Mouse (Mus musculus) MEL (cell line): ENCODE data around the gene Gm8159. TPM values are rescaled to one million over a fixed set of nuclear protein-coding genes. Genes with fewer than 3 reads are reported as not detected.
"Not testable (repeated sequence)": the region's sequence is repeated elsewhere in the genome, so short reads cannot be mapped to it uniquely, and the experiment has no call there.

Experiments
- DNase-seq: peaks from one replicate; pipeline ENCODE4 v3.0.0; 2011; ENCODE audit warnings: low read depth, low spot score
- H3K27ac ChIP-seq: 2 replicates; pipeline ENCODE4 v1.5.1; 2012; ENCODE audit warnings: low read depth, mild to moderate bottlenecking, control low read depth, low read length, moderate library complexity; ENCODE audit not compliant: control insufficient read depth
- H3K27me3 ChIP-seq, 2 experiments: fragments of 150-350 bp in 1 of 2; sonication (generic) in 1 of 2; 2 replicates each; pipeline ENCODE4 v1.6.1; 2012; ENCODE audit warnings: low read length in 2 of 2, mild to moderate bottlenecking in 2 of 2, improper control_type of control experiment in 1 of 2, moderate library complexity in 1 of 2; ENCODE audit not compliant: insufficient read depth in 2 of 2, control insufficient read depth in 1 of 2
- H3K36me3 ChIP-seq, 2 experiments: 2 replicates each; pipeline ENCODE4 v1.6.1; 2012 to 2014; ENCODE audit warnings: low read length in 2 of 2, improper control_type of control experiment in 1 of 2, inconsistent platforms in 1 of 2, mild to moderate bottlenecking in 1 of 2; ENCODE audit not compliant: insufficient read depth in 2 of 2, control insufficient read depth in 1 of 2
- H3K4me1 ChIP-seq, 2 experiments: fragments of 150-350 bp in 1 of 2; sonication (generic) in 1 of 2; 2 replicates each; pipeline ENCODE4 v1.6.1; 2012; ENCODE audit warnings: low read length in 2 of 2, improper control_type of control experiment in 1 of 2, mild to moderate bottlenecking in 1 of 2; ENCODE audit not compliant: insufficient read depth in 2 of 2, control insufficient read depth in 1 of 2
- H3K4me3 ChIP-seq, 2 experiments: fragments of 150-350 bp in 1 of 2; sonication (generic) in 1 of 2; 2 replicates each; pipeline ENCODE4 v1.5.1; 2012; ENCODE audit warnings: low read depth in 2 of 2, low read length in 2 of 2, mild to moderate bottlenecking in 2 of 2, moderate library complexity in 2 of 2, control low read depth in 1 of 2, improper control_type of control experiment in 1 of 2; ENCODE audit not compliant: control insufficient read depth in 1 of 2, insufficient read depth in 1 of 2
- H3K79me2 ChIP-seq: 2 replicates; pipeline ENCODE4 v1.6.1; 2012; ENCODE audit warnings: mild to moderate bottlenecking, low read length, moderate library complexity; ENCODE audit not compliant: control insufficient read depth, poor library complexity, insufficient read depth
- H3K9ac ChIP-seq: 2 replicates; pipeline ENCODE4 v1.6.1; 2012; ENCODE audit warnings: low read depth, mild to moderate bottlenecking, control low read depth, low read length, moderate library complexity; ENCODE audit not compliant: control insufficient read depth, poor library complexity, severe bottlenecking
- H3K9me3 ChIP-seq: fragments of 150-350 bp; sonication (generic); replicated peaks from 2 replicates; pipeline ENCODE4 v1.6.1; 2012; ENCODE audit warnings: mild to moderate bottlenecking, low read length, improper control_type of control experiment, moderate library complexity; ENCODE audit not compliant: insufficient read depth
- CTCF ChIP-seq, 3 experiments: IDR thresholded peaks in 2 of 3; conservative IDR thresholded peaks in 1 of 3; 2 replicates each; pipeline ENCODE4 v1.5.1; 2011 to 2012; ENCODE audit warnings: low read length in 3 of 3, low read depth in 2 of 3, mild to moderate bottlenecking in 2 of 3, improper control_type of control experiment in 1 of 3, inconsistent platforms in 1 of 3, mixed read lengths in 1 of 3, moderate library complexity in 1 of 3; ENCODE audit not compliant: control insufficient read depth in 1 of 3, insufficient read depth in 1 of 3, poor library complexity in 1 of 3, severe bottlenecking in 1 of 3
- polyA plus RNA-seq, 2 experiments: library from polyadenylated mRNA; stranded (reverse) in 1 of 2; unstranded in 1 of 2; fragments of >175 nt in 1 of 2; fragments of >200 nt in 1 of 2; gene quantifications; 2 replicates each; pipeline versions ENCODE4 v1.2.1 to v1.2.4; 2012; ENCODE audit warnings: low replicate concordance in 2 of 2, low read depth in 1 of 2; ENCODE audit not compliant: insufficient read length in 2 of 2, insufficient read depth in 1 of 2, missing spikeins in 1 of 2
- total RNA-seq: library from RNA; depleted of rRNA; stranded (reverse); fragments of 300-350 nt; gene quantifications from 2 replicates; pipeline ENCODE4 v1.2.3, GENCODE M21; 2012; rRNA removed

The Gm8159 gene
- not detected in 2 replicates for total RNA-seq
- not detected for polyA plus RNA-seq

GRCm38 (mm10) chr14:4632052-4632451 lies at the start of gene Gm8159:
TSS of gene Gm8159 (plus strand) at chr14:4632352.
- not testable (repeated sequence) for H3K27ac ChIP-seq, H3K4me3 ChIP-seq, H3K36me3 ChIP-seq, H3K79me2 ChIP-seq, H3K4me1 ChIP-seq, H3K27me3 ChIP-seq, H3K9me3 ChIP-seq, H3K9ac ChIP-seq, DNase-seq

DNA sequence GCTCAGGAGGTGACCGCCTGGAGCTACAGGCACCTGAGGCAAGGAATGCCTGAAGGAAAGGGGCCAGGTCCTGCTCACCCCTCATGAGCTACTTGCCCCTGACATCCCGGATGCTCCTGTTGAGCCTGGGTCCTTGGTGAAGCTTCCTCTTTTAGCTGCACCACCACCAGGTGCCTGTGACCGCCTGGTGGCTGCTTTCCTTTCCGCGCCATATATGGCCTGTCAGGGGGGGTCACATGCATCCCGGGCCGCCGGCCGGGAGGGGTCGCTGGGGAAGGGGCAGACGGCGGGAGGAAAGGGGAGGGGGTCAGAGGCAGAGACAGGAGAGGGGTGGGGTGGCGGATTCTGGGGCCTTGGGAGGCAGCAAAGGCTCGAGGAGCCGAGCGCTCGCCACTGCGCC lies 17.2 kb downstream of the Gm8159 start:
- H3K79me2 ChIP-seq, H3K27me3 ChIP-seq, H3K9ac ChIP-seq, H3K27ac ChIP-seq, H3K4me1 ChIP-seq, H3K36me3 ChIP-seq, DNase-seq, H3K4me3 ChIP-seq, H3K9me3 ChIP-seq: not testable (repeated sequence)

GRCm38 (mm10) chr14:4650324-4650723 lies 18.2 kb downstream of the Gm8159 start:
- not testable (repeated sequence) for H3K4me1 ChIP-seq, H3K36me3 ChIP-seq, H3K79me2 ChIP-seq, H3K27me3 ChIP-seq, H3K9ac ChIP-seq, H3K27ac ChIP-seq, H3K4me3 ChIP-seq, H3K9me3 ChIP-seq, DNase-seq
- 0 out of 6 replicates have a peak, but pooled peaks of 1 of the 3 experiments have one; percentile 9 for TF ChIP-seq CTCF (IDR thresholded peaks at IDR 0.05 in 2 of 3, conservative IDR thresholded peaks at IDR 0.05 in 1 of 3; ENCODE audit: control insufficient read depth in 1 of 3, insufficient read depth in 1 of 3, low read depth in 2 of 3, low read length in 3 of 3, poor library complexity in 1 of 3, severe bottlenecking in 1 of 3)

DNA sequence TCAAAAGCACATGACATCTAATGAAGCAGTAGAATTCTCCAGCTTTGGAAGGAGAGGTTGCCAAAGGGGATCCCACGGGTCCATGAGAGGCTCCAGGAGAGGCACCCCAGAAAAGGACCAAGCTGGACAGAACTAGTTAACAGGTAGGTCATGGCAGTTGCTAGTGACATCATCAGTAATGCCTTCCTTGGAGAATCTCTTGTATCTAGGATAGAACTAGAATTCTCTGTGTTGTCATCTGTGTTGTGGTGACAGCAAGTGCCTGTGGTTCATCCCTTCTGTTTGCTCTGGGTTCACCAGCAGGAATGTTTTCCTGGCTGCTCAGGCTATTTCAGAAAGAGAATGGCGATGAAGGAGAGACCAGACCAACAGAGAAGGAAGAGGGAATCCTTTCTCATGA lies 31.7 kb downstream of the Gm8159 start, which contains the start of gene Gm3239:
Gm3239 (plus strand) TSS at position 301 of the 400 bp plus-strand sequence.
- not testable (repeated sequence) for H3K4me3 ChIP-seq, H3K27me3 ChIP-seq, H3K27ac ChIP-seq, H3K79me2 ChIP-seq, H3K9ac ChIP-seq, H3K36me3 ChIP-seq, H3K9me3 ChIP-seq, H3K4me1 ChIP-seq, DNase-seq

Other genes starting within 250 kb of the Gm8159 start
- gene Gm3159, start 234.8 kb upstream of the Gm8159 start, total RNA-seq, result not detected in 2 replicates
- not detected for gene Gm3159, start 234.8 kb upstream of the Gm8159 start, polyA plus RNA-seq
- not detected in 2 replicates for gene Gm3164, start 216.9 kb upstream of the Gm8159 start, total RNA-seq
- not detected for gene Gm3164, start 216.9 kb upstream of the Gm8159 start, polyA plus RNA-seq
- gene Gm3173, start 201.4 kb upstream of the Gm8159 start, total RNA-seq, result not detected in 2 replicates
- gene Gm3173, start 201.4 kb upstream of the Gm8159 start, polyA plus RNA-seq, result not detected
- not detected in 2 replicates for gene Gm3182, start 150.6 kb upstream of the Gm8159 start, total RNA-seq
- not detected for gene Gm3182, start 150.6 kb upstream of the Gm8159 start, polyA plus RNA-seq
- gene Gm3047, start 76.9 kb upstream of the Gm8159 start, total RNA-seq, result not detected in 2 replicates
- not detected for gene Gm3047, start 76.9 kb upstream of the Gm8159 start, polyA plus RNA-seq
- gene Gm3239, start 31.8 kb downstream of the Gm8159 start, total RNA-seq, result not detected in 2 replicates
- not detected for gene Gm3239, start 31.8 kb downstream of the Gm8159 start, polyA plus RNA-seq
- gene Gm7876, start 76.9 kb downstream of the Gm8159 start, total RNA-seq, result not detected in 2 replicates
- gene Gm7876, start 76.9 kb downstream of the Gm8159 start, polyA plus RNA-seq, result not detected
- gene Gm3252, start 94.4 kb downstream of the Gm8159 start, total RNA-seq, result not detected in 2 replicates
- not detected for gene Gm3252, start 94.4 kb downstream of the Gm8159 start, polyA plus RNA-seq
- not detected in 2 replicates for gene Gm9602, start 144.0 kb downstream of the Gm8159 start, total RNA-seq
- gene Gm9602, start 144.0 kb downstream of the Gm8159 start, polyA plus RNA-seq, result not detected
- not detected in 2 replicates for gene Gm3269, start 205.8 kb downstream of the Gm8159 start, total RNA-seq
- not detected for gene Gm3269, start 205.8 kb downstream of the Gm8159 start, polyA plus RNA-seq
- not detected in 2 replicates for gene Gm3264, start 223.2 kb downstream of the Gm8159 start, total RNA-seq
- not detected for gene Gm3264, start 223.2 kb downstream of the Gm8159 start, polyA plus RNA-seq